Mouse (Mus musculus) midbrain, embryonic 13.5 days (tissue): ENCODE data around the gene Apol7b. TPM values are rescaled to one million over a fixed set of nuclear protein-coding genes. Genes with fewer than 3 reads are reported as not detected.

Experiments used
- ATAC-seq: fragments of 200-750 bp; cut with Nextera tagmentation; 2 replicates; pipeline ENCODE4 v1.8.0; 2017; ENCODE audit warnings: mild to moderate bottlenecking, moderate TSS enrichment, moderate library complexity
- H3K27ac ChIP-seq: fragments of 300-500 bp; sonication (generic); 2 replicates; pipeline ENCODE4 v1.5.1; 2015; ENCODE audit warnings: inconsistent platforms, mild to moderate bottlenecking, moderate library complexity
- H3K27me3 ChIP-seq: fragments of 300-500 bp; sonication (generic); 2 replicates; pipeline ENCODE4 v1.6.1; 2015; ENCODE audit warnings: mild to moderate bottlenecking, inconsistent platforms
- H3K36me3 ChIP-seq: fragments of 300-500 bp; sonication (generic); 2 replicates; pipeline ENCODE4 v1.6.1; 2015; ENCODE audit warnings: mild to moderate bottlenecking, inconsistent platforms
- H3K4me1 ChIP-seq: fragments of 300-500 bp; sonication (generic); replicated peaks from 2 replicates; pipeline ENCODE4 v1.6.1; 2015; ENCODE audit warnings: inconsistent platforms
- H3K4me2 ChIP-seq: fragments of 300-500 bp; sonication (generic); replicated peaks from 2 replicates; pipeline ENCODE4 v1.6.1; 2015; ENCODE audit warnings: moderate library complexity, mild to moderate bottlenecking, inconsistent platforms
- H3K4me3 ChIP-seq: fragments of 300-500 bp; sonication (generic); replicated peaks from 2 replicates; pipeline ENCODE4 v1.5.1; 2015; ENCODE audit warnings: mild to moderate bottlenecking, inconsistent platforms
- H3K9ac ChIP-seq: fragments of 300-500 bp; sonication (generic); replicated peaks from 2 replicates; pipeline ENCODE4 v1.6.1; 2015; ENCODE audit warnings: mild to moderate bottlenecking, inconsistent platforms
- H3K9me3 ChIP-seq: fragments of 300-500 bp; sonication (generic); 2 replicates; pipeline ENCODE4 v1.6.1; 2016; ENCODE audit warnings: mild to moderate bottlenecking, inconsistent platforms
- WGBS: fragments of 180-500 bp; shearing (Covaris S2); methylation state at CpG from one replicate; pipeline ENCODE4 v1.1.7; 2015; 5-methylcytosine and 5-hydroxymethylcytosine counted together
- polyA plus RNA-seq: library from polyadenylated mRNA; unstranded; fragments of >200 nt; fragmentation: Nextera tagmentation; extraction: Ambion mirVana; gene quantifications from 2 replicates; pipeline ENCODE4 v1.2.1, GENCODE M21; 2015

The Apol7b gene
- polyA plus RNA-seq, 1 experiment from 2014 or later: not detected

- Histone ChIP-seq H3K4me3 (no peak overlapping the region), H3K27ac (no peak overlapping the region), H3K27me3 (no peaks in the 10 kb centered on the region), H3K4me2 (no peak overlapping the region), H3K9ac (no peak overlapping the region), H3K9me3 (no peaks in the 10 kb centered on the region), H3K36me3 (no peaks in the 10 kb centered on the region), H3K4me1 (no peaks in the 10 kb centered on the region)
- ATAC-seq: no peak
- WGBS: 81% methylated on average over 6 of the region's 6 CpGs
These were observed 65.8 kb downstream of the Apol7b start for GRCm38 (mm10) chr15:77381481-77381880.

GRCm38 (mm10) chr15:77379921-77380320 lies 67.4 kb downstream of the Apol7b start:
- WGBS: 34% methylated on average over 4 of the region's 4 CpGs

GRCm38 (mm10) chr15:77377419-77377818 lies 69.9 kb downstream of the Apol7b start:
- no peaks in the 10 kb centered on the region for H3K27me3 ChIP-seq
- H3K36me3 ChIP-seq: no peaks in the 10 kb centered on the region
- no peak for ATAC-seq
- WGBS: 95% methylated on average over 4 of the region's 4 CpGs
- no peak overlapping the region for H3K4me2 ChIP-seq
- H3K4me1 ChIP-seq: no peaks in the 10 kb centered on the region
- no peak overlapping the region for H3K27ac ChIP-seq
- H3K9ac ChIP-seq: no peak overlapping the region
- no peaks in the 10 kb centered on the region for H3K9me3 ChIP-seq
- no peak overlapping the region for H3K4me3 ChIP-seq

More at GRCm38 (mm10) chr15:77379921-77380320, 67.4 kb downstream of the Apol7b start:
- Histone ChIP-seq H3K4me3 (no peak overlapping the region), H3K4me2 (no peak overlapping the region), H3K27ac (no peak overlapping the region), H3K4me1 (no peaks in the 10 kb centered on the region), H3K36me3 (no peaks in the 10 kb centered on the region), H3K9ac (no peak overlapping the region), H3K27me3 (no peaks in the 10 kb centered on the region), H3K9me3 (no peaks in the 10 kb centered on the region)
- no peak for ATAC-seq

GRCm38 (mm10) chr15:77376920-77377319 lies 70.4 kb downstream of the Apol7b start:
- no peaks in the 10 kb centered on the region for H3K4me1 ChIP-seq
- no peak overlapping the region for H3K9ac ChIP-seq
- no peak overlapping the region for H3K4me2 ChIP-seq
- H3K27ac ChIP-seq: no peak overlapping the region
- WGBS: 87% methylated on average over 7 of the region's 7 CpGs
- H3K36me3 ChIP-seq: no peaks in the 10 kb centered on the region
- no peaks in the 10 kb centered on the region for H3K27me3 ChIP-seq
- no peaks in the 10 kb centered on the region for H3K9me3 ChIP-seq
- H3K4me3 ChIP-seq: no peak overlapping the region
- ATAC-seq: no peak

Other genes with a start within 250 kb of the Apol7b start
- 154 and 163 TPM in 2 replicates for gene Rbfox2, start 140.5 kb downstream of the Apol7b start, polyA plus RNA-seq
- not detected in 2 replicates for gene Apol7a, start 48.4 kb downstream of the Apol7b start, polyA plus RNA-seq
- 0.04 TPM in 1 of 2 replicates, not detected in the other for gene Apol9a, start 36.4 kb downstream of the Apol7b start, polyA plus RNA-seq
- not detected in 2 replicates for gene Apol10a, start 29.6 kb upstream of the Apol7b start, polyA plus RNA-seq
- gene Apol11a, start 60.8 kb upstream of the Apol7b start, polyA plus RNA-seq: not detected in 2 replicates
- gene Apol7c, start 85.8 kb upstream of the Apol7b start, polyA plus RNA-seq: not detected in 2 replicates
- gene 1700025B11Rik, start 114.4 kb upstream of the Apol7b start, polyA plus RNA-seq: not detected in 2 replicates
- gene Apol10b, start 148.6 kb upstream of the Apol7b start, polyA plus RNA-seq: not detected in 2 replicates
- gene Gm36245, start 151.8 kb upstream of the Apol7b start, polyA plus RNA-seq: not detected in 2 replicates
- gene Apol11b, start 195.8 kb upstream of the Apol7b start, polyA plus RNA-seq: 0.10 TPM in 1 of 2 replicates, not detected in the other